Mouse (Mus musculus): ENCODE results near the gene Strn. TPM values are rescaled to one million over a fixed set of nuclear protein-coding genes. Genes with fewer than 3 reads are reported as not detected.
"Not testable (repeated sequence)": the region's sequence is repeated elsewhere in the genome, so short reads cannot be mapped to it uniquely, and the experiment has no call there.

The Strn gene
- polyA plus RNA-seq, 1 experiment, result 5.6 TPM

- Histone ChIP-seq H3K36me3 (ENCODE audit: control insufficient read depth, insufficient read depth, low read length) (peaks cover 9% of the 10 kb centered on the region), H3K4me1 (ENCODE audit: control insufficient read depth, insufficient read depth, insufficient read length, low read length) (no peaks in the 10 kb centered on the region), H3K4me3 (ENCODE audit: low read depth, low read length) (no peak overlapping the region), H3K27ac (ENCODE audit: insufficient read depth, low read depth, low read length) (no peak overlapping the region), H3K27me3 (ENCODE audit: control insufficient read depth, insufficient read depth, low read length) (no peaks in the 10 kb centered on the region)
- TF ChIP-seq POLR2A (IDR thresholded peaks at IDR 0.05; ENCODE audit: low read depth, low read length), result no peak
- WGBS, result 92% methylated on average over 5 of the region's 5 CpGs
Measured at GRCm38 (mm10) chr17:78696922-78697321, 40.1 kb downstream of the Strn start.

GRCm38 (mm10) chr17:78689231-78689630, 47.8 kb downstream of the Strn start:
- H3K4me1 ChIP-seq (ENCODE audit: control insufficient read depth, insufficient read depth, insufficient read length, low read length); H3K27ac ChIP-seq (ENCODE audit: insufficient read depth, low read depth, low read length); H3K4me3 ChIP-seq (ENCODE audit: low read depth, low read length); H3K27me3 ChIP-seq (ENCODE audit: control insufficient read depth, insufficient read depth, low read length): not testable (repeated sequence)
- H3K36me3 ChIP-seq (ENCODE audit: control insufficient read depth, insufficient read depth, low read length), result peaks cover 20% of the 10 kb centered on the region
- WGBS, result 95% methylated on average over 3 of the region's 3 CpGs

DNA sequence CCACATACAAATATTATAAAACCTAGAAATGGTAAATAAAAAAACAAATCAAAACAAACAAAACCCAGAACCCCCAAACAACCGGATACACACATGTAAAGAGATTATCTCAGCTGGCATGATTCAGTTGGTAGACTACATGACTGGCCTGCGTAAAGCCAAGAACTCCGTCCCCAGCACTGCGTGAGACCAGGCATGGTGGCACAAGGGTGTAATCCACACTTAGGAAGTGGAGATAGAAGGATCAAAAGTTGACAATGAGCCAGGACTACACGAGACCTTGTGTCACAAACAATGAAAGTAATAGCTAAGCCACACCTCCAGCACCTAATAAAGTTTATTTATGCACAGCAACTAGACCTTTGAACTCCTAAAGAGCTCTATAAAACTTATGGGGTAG, 49.0 kb downstream of the Strn start:
- peaks cover 21% of the 10 kb centered on the region for H3K36me3 ChIP-seq (ENCODE audit: control insufficient read depth, insufficient read depth, low read length)
- no peak overlapping the region for H3K4me3 ChIP-seq (ENCODE audit: low read depth, low read length)
- no peaks in the 10 kb centered on the region for H3K27me3 ChIP-seq (ENCODE audit: control insufficient read depth, insufficient read depth, low read length)
- no peak overlapping the region for H3K27ac ChIP-seq (ENCODE audit: insufficient read depth, low read depth, low read length)
- 27% methylated on average over 5 of the region's 5 CpGs for WGBS
- H3K4me1 ChIP-seq (ENCODE audit: control insufficient read depth, insufficient read depth, insufficient read length, low read length), result peaks cover 2% of the 10 kb centered on the region; the same call in 1 of the 2 replicates
- TF ChIP-seq POLR2A (IDR thresholded peaks at IDR 0.05; ENCODE audit: low read depth, low read length) (no peak), CTCF (IDR thresholded peaks at IDR 0.05; ENCODE audit: extremely low read depth, insufficient read length, insufficient replicate concordance, low read depth, low read length) (no peak)

DNA sequence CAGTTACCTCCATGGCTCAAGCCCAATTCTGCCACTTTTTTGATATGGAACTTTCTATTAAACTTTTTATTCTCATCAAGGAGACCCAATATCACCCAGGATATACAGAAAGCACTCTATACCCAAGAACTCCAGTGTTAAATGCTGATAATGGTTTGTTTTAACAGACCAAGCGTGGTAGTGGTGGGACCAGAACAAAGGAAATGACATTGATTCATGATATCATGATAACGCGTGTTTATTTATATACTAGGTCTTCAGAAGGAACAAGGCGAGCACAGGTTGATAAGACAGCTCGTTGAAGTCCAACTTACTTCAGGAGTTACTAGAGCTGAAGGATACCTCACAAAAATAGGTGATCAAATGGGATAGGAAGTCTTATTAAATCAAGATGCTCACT, 52.0 kb downstream of the Strn start:
- WGBS, result 62% methylated on average over 5 of the region's 5 CpGs

DNA sequence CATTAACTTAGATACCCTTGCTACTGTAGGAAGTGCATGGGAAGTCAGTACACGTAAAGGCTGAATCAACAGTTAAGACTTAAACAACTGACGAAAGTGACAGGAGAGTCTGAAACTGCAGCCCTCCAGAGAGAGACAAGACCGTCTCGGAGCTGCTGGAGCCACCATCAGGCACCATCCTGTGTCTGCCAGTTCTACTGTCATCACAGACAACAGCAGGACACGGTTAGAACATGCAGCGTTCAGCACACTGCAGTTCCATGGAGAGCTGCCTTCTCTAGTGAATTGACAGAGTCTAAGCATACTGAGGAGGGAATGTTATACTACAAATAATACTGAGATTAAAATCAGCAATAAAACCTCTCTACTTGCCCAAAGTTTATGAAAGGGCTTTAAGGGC, 54.6 kb downstream of the Strn start:
- H3K4me1 ChIP-seq (ENCODE audit: control insufficient read depth, insufficient read depth, insufficient read length, low read length), result no peaks in the 10 kb centered on the region
- no peak overlapping the region for H3K4me3 ChIP-seq (ENCODE audit: low read depth, low read length)
- TF ChIP-seq POLR2A (IDR thresholded peaks at IDR 0.05; ENCODE audit: low read depth, low read length) (no peak), CTCF (IDR thresholded peaks at IDR 0.05; ENCODE audit: extremely low read depth, insufficient read length, insufficient replicate concordance, low read depth, low read length) (no peak)
- peaks cover 15% of the 10 kb centered on the region for H3K36me3 ChIP-seq (ENCODE audit: control insufficient read depth, insufficient read depth, low read length)
- WGBS, result 83% methylated on average over 6 of the region's 6 CpGs
- H3K27me3 ChIP-seq (ENCODE audit: control insufficient read depth, insufficient read depth, low read length), result no peaks in the 10 kb centered on the region
- H3K27ac ChIP-seq (ENCODE audit: insufficient read depth, low read depth, low read length), result no peak overlapping the region

More for the DNA sequence above, 52.0 kb downstream of the Strn start:
- Histone ChIP-seq H3K4me3 (ENCODE audit: low read depth, low read length) (no peak overlapping the region), H3K27me3 (ENCODE audit: control insufficient read depth, insufficient read depth, low read length) (no peaks in the 10 kb centered on the region), H3K27ac (ENCODE audit: insufficient read depth, low read depth, low read length) (no peak overlapping the region), H3K36me3 (ENCODE audit: control insufficient read depth, insufficient read depth, low read length) (peaks cover 7% of the 10 kb centered on the region), H3K4me1 (ENCODE audit: control insufficient read depth, insufficient read depth, insufficient read length, low read length) (peaks cover 2% of the 10 kb centered on the region; the same call in 1 of the 2 replicates)
- no peak for TF ChIP-seq CTCF (IDR thresholded peaks at IDR 0.05; ENCODE audit: extremely low read depth, insufficient read length, insufficient replicate concordance, low read depth, low read length)
- TF ChIP-seq POLR2A (IDR thresholded peaks at IDR 0.05; ENCODE audit: low read depth, low read length), result no peak

DNA sequence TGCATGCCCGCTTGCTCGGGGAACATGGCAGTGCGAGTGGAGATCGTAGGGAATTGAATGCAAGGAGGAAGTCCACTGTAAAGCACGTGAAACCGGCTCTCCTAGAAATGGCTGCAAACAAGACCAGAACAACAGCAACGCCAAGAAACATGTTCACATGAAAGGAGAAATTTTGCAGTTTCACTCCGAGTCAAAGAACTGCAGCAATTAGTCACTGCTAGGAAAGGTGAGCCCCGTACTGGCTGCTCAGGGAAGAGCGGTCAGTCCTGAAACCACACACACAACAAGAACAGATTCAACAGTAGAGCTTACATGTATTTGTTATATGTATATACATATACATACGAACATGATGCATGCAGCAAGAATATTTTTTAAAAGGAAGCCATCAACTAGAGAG, 57.5 kb downstream of the Strn start:
- Histone ChIP-seq H3K27ac (ENCODE audit: insufficient read depth, low read depth, low read length) (no peak overlapping the region), H3K4me1 (ENCODE audit: control insufficient read depth, insufficient read depth, insufficient read length, low read length) (no peaks in the 10 kb centered on the region), H3K27me3 (ENCODE audit: control insufficient read depth, insufficient read depth, low read length) (no peaks in the 10 kb centered on the region), H3K4me3 (ENCODE audit: low read depth, low read length) (no peak overlapping the region), H3K36me3 (ENCODE audit: control insufficient read depth, insufficient read depth, low read length) (peaks cover 25% of the 10 kb centered on the region)
- WGBS, result 91% methylated on average over 11 of the region's 11 CpGs
- TF ChIP-seq POLR2A (IDR thresholded peaks at IDR 0.05; ENCODE audit: low read depth, low read length) (no peak), CTCF (IDR thresholded peaks at IDR 0.05; ENCODE audit: extremely low read depth, insufficient read length, insufficient replicate concordance, low read depth, low read length) (no peak)

- WGBS, result 89% methylated on average over 11 of the region's 11 CpGs
- H3K4me1 ChIP-seq (ENCODE audit: control insufficient read depth, insufficient read depth, insufficient read length, low read length), result no peaks in the 10 kb centered on the region
- H3K4me3 ChIP-seq (ENCODE audit: low read depth, low read length), result no peak overlapping the region
- no peaks in the 10 kb centered on the region for H3K27me3 ChIP-seq (ENCODE audit: control insufficient read depth, insufficient read depth, low read length)
- no peak for TF ChIP-seq CTCF (IDR thresholded peaks at IDR 0.05; ENCODE audit: extremely low read depth, insufficient read length, insufficient replicate concordance, low read depth, low read length)
- TF ChIP-seq POLR2A (IDR thresholded peaks at IDR 0.05; ENCODE audit: low read depth, low read length), result no peak
- H3K27ac ChIP-seq (ENCODE audit: insufficient read depth, low read depth, low read length), result no peak overlapping the region
- peaks cover 38% of the 10 kb centered on the region for H3K36me3 ChIP-seq (ENCODE audit: control insufficient read depth, insufficient read depth, low read length)
Measured at GRCm38 (mm10) chr17:78676813-78677212, 60.2 kb downstream of the Strn start.

GRCm38 (mm10) chr17:78664962-78665545, 71.9 kb downstream of the Strn start:
- no peak for TF ChIP-seq POLR2A (IDR thresholded peaks at IDR 0.05; ENCODE audit: low read depth, low read length)
- TF ChIP-seq CTCF (IDR thresholded peaks at IDR 0.05; ENCODE audit: extremely low read depth, insufficient read length, insufficient replicate concordance, low read depth, low read length), result no peak
- H3K36me3 ChIP-seq (ENCODE audit: control insufficient read depth, insufficient read depth, low read length), result peaks cover 65% of the 10 kb centered on the region
- H3K4me3 ChIP-seq (ENCODE audit: low read depth, low read length), result no peak overlapping the region
- no peak overlapping the region for H3K27ac ChIP-seq (ENCODE audit: insufficient read depth, low read depth, low read length)
- H3K27me3 ChIP-seq (ENCODE audit: control insufficient read depth, insufficient read depth, low read length), result no peaks in the 10 kb centered on the region
- WGBS, result 86% methylated on average over 9 of the region's 9 CpGs
- no peaks in the 10 kb centered on the region for H3K4me1 ChIP-seq (ENCODE audit: control insufficient read depth, insufficient read depth, insufficient read length, low read length)
